8 mouse cellular contexts compared by ENCODE assay signal in the genomic region with DNA sequence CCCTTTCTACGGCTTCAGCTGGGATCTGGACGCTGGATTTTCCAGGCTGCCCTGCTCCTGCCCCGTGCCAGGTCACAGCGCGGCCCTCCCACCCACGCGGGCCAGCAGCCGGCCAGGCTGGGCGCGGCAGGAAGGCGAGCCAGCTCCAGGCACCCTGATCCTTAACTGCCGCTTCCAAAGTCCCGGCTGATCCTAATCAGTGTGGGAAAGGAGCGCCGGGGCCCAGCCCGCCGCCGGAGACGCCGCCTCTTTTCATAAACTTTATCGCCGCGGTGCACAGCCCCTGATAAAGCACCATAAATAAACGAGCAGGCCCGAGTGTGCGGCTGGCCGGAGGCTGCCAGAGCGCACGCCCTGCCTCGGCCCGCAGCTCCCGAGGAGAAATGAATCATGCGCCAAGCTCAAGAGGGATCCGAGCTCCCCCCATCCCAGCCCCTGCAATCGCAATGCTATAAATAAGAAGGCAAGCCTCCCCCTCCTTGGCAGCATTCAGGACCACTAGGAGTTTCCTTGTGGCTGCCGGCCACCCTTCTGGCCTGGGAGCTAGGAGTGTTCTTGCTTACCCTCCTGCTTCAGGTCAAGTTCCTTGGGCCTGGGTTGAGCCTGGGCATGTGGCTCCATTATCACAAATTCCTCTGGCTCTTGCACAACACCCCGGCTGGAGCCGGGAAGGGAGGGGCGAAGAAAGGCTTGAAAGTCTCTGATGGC.
DNase-seq lines count a peak whose midpoint lies in the region; ATAC-seq and TF ChIP-seq lines count a peak whose summit lies in the region.

No protein-coding gene starts in this region.

- no peak overlapping the region; the same call in 1 of the 2 replicates for H3K27ac ChIP-seq in ES-E14 (ENCODE audit: insufficient read depth, low read depth, low read length, poor library complexity, severe bottlenecking)
- H3K27ac ChIP-seq in forebrain, embryonic 12.5 days = peak overlapping the region; percentile 74
- H3K27ac ChIP-seq in heart, postnatal 0 days (ENCODE audit: low read depth) = peak overlapping the region; percentile 89
- peak overlapping the region; percentile 97 for H3K27ac ChIP-seq in lung, embryonic 16.5 days (ENCODE audit: low read length)

- H3K27me3 ChIP-seq in forebrain, embryonic 12.5 days = peaks cover 24% of the 10 kb centered on the region
- no peaks in the 10 kb centered on the region for H3K27me3 ChIP-seq in heart, postnatal 0 days (ENCODE audit: control insufficient read depth, insufficient read depth, low read length)
- no peaks in the 10 kb centered on the region for H3K27me3 ChIP-seq in lung, embryonic 16.5 days (ENCODE audit: control insufficient read depth, insufficient read depth, low read depth, low read length)

- no peak for TF ChIP-seq CTCF in heart, postnatal 0 days (IDR thresholded peaks at IDR 0.05; ENCODE audit: low read depth)

- peak overlapping the region; percentile 84 for H3K4me2 ChIP-seq in forebrain, embryonic 12.5 days
- H3K4me2 ChIP-seq in heart, postnatal 0 days (ENCODE audit: low read depth, low read length) = peak overlapping the region; percentile 61
- H3K4me2 ChIP-seq in lung, embryonic 16.5 days (ENCODE audit: low read depth, low read length) = peak overlapping the region; percentile 63

- peak overlapping the region; percentile 63 to 79 for H3K4me3 ChIP-seq in ES-E14 (ENCODE audit: insufficient read depth in 1 of 2, low read depth in 1 of 2, low read length in 2 of 2, poor library complexity in 1 of 2, severe bottlenecking in 1 of 2)
- H3K4me3 ChIP-seq in forebrain, embryonic 12.5 days (replicated peaks) = peak overlapping the region; percentile 39
- H3K4me3 ChIP-seq in heart, postnatal 0 days (ENCODE audit: low read depth, low read length) = peak overlapping the region; percentile 41
- H3K4me3 ChIP-seq in lung, embryonic 16.5 days (ENCODE audit: low read length) = peak overlapping the region; percentile 40

- in situ Hi-C loops in ES-E14 (cut with MboI; ENCODE audit: low sequenced_read_pairs in 2 of 2, unreplicated experiment in 2 of 2) = no loop called here

- peak overlapping the region; percentile 72 for H3K9ac ChIP-seq in ES-E14 (ENCODE audit: insufficient read depth, low read depth, low read length, poor library complexity, severe bottlenecking)
- peak overlapping the region; percentile 63 for H3K9ac ChIP-seq in forebrain, embryonic 12.5 days
- H3K9ac ChIP-seq in heart, postnatal 0 days (replicated peaks; ENCODE audit: low read depth, low read length) = peak overlapping the region; percentile 55
- H3K9ac ChIP-seq in lung, embryonic 16.5 days (ENCODE audit: low read length) = peak overlapping the region; percentile 67

- 3% methylated on average over 39 of the region's 39 CpGs for WGBS in forebrain, embryonic 12.5 days
- 2% methylated on average over 39 of the region's 39 CpGs for WGBS in heart, postnatal 0 days
- 2% methylated on average over 39 of the region's 39 CpGs for WGBS in lung, embryonic 16.5 days

- ATAC-seq in forebrain, embryonic 12.5 days (ENCODE audit: low FRiP score) = peak; percentile 76
- ATAC-seq in heart, postnatal 0 days (ENCODE audit: insufficient read depth, low read depth) = peak; percentile 86
- ATAC-seq in lung, embryonic 16.5 days (ENCODE audit: low read depth) = peak; percentile 90

- DNase-seq in ES-E14 (ENCODE audit: low read depth, low spot score) = peak; percentile 56
- peak; percentile 25 for DNase-seq in c-Kit-positive CD71-positive TER-119-negative erythroid progenitor cells, embryonic 14.5 days (ENCODE audit: low read depth)
- DNase-seq in heart, postnatal 0 days (ENCODE audit: low spot score) = peak; percentile 91
- peak; percentile 83 to 90 for DNase-seq in kidney, postnatal 4 days
- peak; percentile 82 for DNase-seq in ovary, postnatal 36 days (ENCODE audit: low spot score)
- peak; percentile 24 for DNase-seq in urinary bladder, postnatal 10 days (ENCODE audit: low spot score)

- no peaks in the 10 kb centered on the region for H3K9me3 ChIP-seq in ES-E14 (ENCODE audit: control insufficient read depth, insufficient read depth, low read depth, low read length)
- no peaks in the 10 kb centered on the region for H3K9me3 ChIP-seq in forebrain, embryonic 12.5 days
- no peaks in the 10 kb centered on the region for H3K9me3 ChIP-seq in heart, postnatal 0 days (replicated peaks; ENCODE audit: control insufficient read depth, low read length)
- no peaks in the 10 kb centered on the region for H3K9me3 ChIP-seq in lung, embryonic 16.5 days (ENCODE audit: control insufficient read depth, low read length)

- peaks cover 0 to 7% of the 10 kb centered on the region in 2 experiments; a peak in 1 of 4 replicates for H3K4me1 ChIP-seq in ES-E14 (ENCODE audit: control insufficient read depth in 2 of 2, insufficient read depth in 2 of 2, low read length in 2 of 2, poor library complexity in 1 of 2)
- peaks cover 17% of the 10 kb centered on the region for H3K4me1 ChIP-seq in forebrain, embryonic 12.5 days
- peaks cover 25% of the 10 kb centered on the region for H3K4me1 ChIP-seq in heart, postnatal 0 days (ENCODE audit: control insufficient read depth, insufficient read depth)
- H3K4me1 ChIP-seq in lung, embryonic 16.5 days (replicated peaks; ENCODE audit: control insufficient read depth, insufficient read depth, low read length) = peaks cover 37% of the 10 kb centered on the region

- H3K36me3 ChIP-seq in ES-E14 (ENCODE audit: control insufficient read depth, insufficient read depth, low read length, poor library complexity, severe bottlenecking) = no peaks in the 10 kb centered on the region
- no peaks in the 10 kb centered on the region for H3K36me3 ChIP-seq in forebrain, embryonic 12.5 days (replicated peaks)
- no peaks in the 10 kb centered on the region for H3K36me3 ChIP-seq in heart, postnatal 0 days (replicated peaks; ENCODE audit: control insufficient read depth, insufficient read depth, low read length)
- no peaks in the 10 kb centered on the region for H3K36me3 ChIP-seq in lung, embryonic 16.5 days (ENCODE audit: control insufficient read depth, insufficient read depth, low read length)

- TF ChIP-seq EP300 in heart, postnatal 0 days (IDR thresholded peaks at IDR 0.05; ENCODE audit: low read depth) = peak; percentile 93; the same call in 1 of the 2 replicates

TF ChIP-seq in ES-E14, 5 proteins besides CTCF, POLR2A, EP300 and RAD21:
- TF ChIP-seq MAFK (IDR thresholded peaks at IDR 0.05; ENCODE audit: insufficient read depth, low read depth, low read length) (no peak), HCFC1 (IDR thresholded peaks at IDR 0.05; ENCODE audit: borderline replicate concordance, insufficient read depth, low read length) (no peak), ZC3H11A (IDR thresholded peaks at IDR 0.05; ENCODE audit: borderline replicate concordance, low read depth, low read length) (no peak), ZNF384 (IDR thresholded peaks at IDR 0.05; ENCODE audit: low read depth, low read length) (no peak), CHD2 (IDR thresholded peaks at IDR 0.05; ENCODE audit: low read depth, low read length) (no peak)

Comparison
In these comparisons a context has a peak if more than half of its experiments do, and no peak if none do; other contexts are left out.
1. DNase-seq: peak in every context shown above with its lines; median percentile 91 in heart, postnatal 0 days; 86 in kidney, postnatal 4 days; 82 in ovary, postnatal 36 days; 56 in ES-E14; 25 in c-Kit-positive CD71-positive TER-119-negative erythroid progenitor cells, embryonic 14.5 days; 24 in urinary bladder, postnatal 10 days.